Mouse (Mus musculus) T-cell, adult 66 days (primary cell): ENCODE results near the gene Vmn1r167. TPM values are rescaled to one million over a fixed set of nuclear protein-coding genes. Genes with fewer than 3 reads are reported as not detected.

Source experiments
- total RNA-seq, 2 experiments: library from RNA; stranded (reverse); gene quantifications; 3 replicates in 1 of 2; 4 replicates in 1 of 2; pipeline ENCODE4 v1.2.4; 2023

The Vmn1r167 gene
- total RNA-seq, result not detected

GRCm38 (mm10) chr7:23507106-23507505, at the start of gene Vmn1r167:
Vmn1r167 (minus strand) TSS chr7:23507206.

GRCm38 (mm10) chr7:23539432-23539831, 32.4 kb upstream of the Vmn1r167 start, which contains the start of gene Vmn1r168:
Vmn1r168 (plus strand) TSS chr7:23539732.

Other genes starting within 250 kb of the Vmn1r167 start
- not detected for gene Gm6902, start 228.3 kb downstream of the Vmn1r167 start, total RNA-seq
- not detected for gene Nlrp4e, start 206.0 kb downstream of the Vmn1r167 start, total RNA-seq
- not detected for gene Nlrp5, start 121.3 kb downstream of the Vmn1r167 start, total RNA-seq
- gene Vmn1r168, start 32.5 kb upstream of the Vmn1r167 start, total RNA-seq, result not detected
- gene Vmn1r169, start 68.3 kb upstream of the Vmn1r167 start, total RNA-seq, result not detected
- gene Vmn1r170, start 99.0 kb upstream of the Vmn1r167 start, total RNA-seq, result not detected
- not detected for gene Vmn1r171, start 123.5 kb upstream of the Vmn1r167 start, total RNA-seq
- gene Vmn1r172, start 151.1 kb upstream of the Vmn1r167 start, total RNA-seq, result not detected
- not detected for gene Vmn1r173, start 193.5 kb upstream of the Vmn1r167 start, total RNA-seq
- not detected for gene Vmn1r174, start 245.1 kb upstream of the Vmn1r167 start, total RNA-seq